Mouse (Mus musculus): ENCODE results near the gene Olfr1305.

The Olfr1305 gene

GRCm38 (mm10) chr2:111877049-111877448, at the start of gene Olfr1305:
TSS of gene Olfr1305 (minus strand) at chr2:111877149.
- DNase-seq (ENCODE audit: low spot score) = no peak

GRCm38 (mm10) chr2:111916171-111916570, 39.2 kb upstream of the Olfr1305 start, which contains the start of gene Olfr1306:
TSS of gene Olfr1306 (minus strand) at chr2:111916271.
- DNase-seq (ENCODE audit: low spot score) = no peak

- DNase-seq (ENCODE audit: low spot score) = no peak
Observed at GRCm38 (mm10) chr2:111820240-111820639, 56.7 kb downstream of the Olfr1305 start, which contains the start of gene Olfr1303. TSS of gene Olfr1303 (minus strand) at chr2:111820340.
